Mouse (Mus musculus) kidney, postnatal 14 days (tissue): Measurements from ENCODE around the gene P3h4.
"Not testable (repeated sequence)": the region's sequence is repeated elsewhere in the genome, so short reads cannot be mapped to it uniquely, and the experiment has no call there.

ENCODE experiments used
- DNase-seq: peaks from one replicate; pipeline ENCODE4 v3.0.0; 2022; ENCODE audit warnings: mixed read lengths

The P3h4 gene

GRCm38 (mm10) chr11:100391081-100391883 is 23.4 kb downstream of the P3h4 start:
- peak; percentile 91 for DNase-seq

GRCm38 (mm10) chr11:100389931-100390445 is 24.6 kb downstream of the P3h4 start:
- peak; percentile 83 for DNase-seq

DNA sequence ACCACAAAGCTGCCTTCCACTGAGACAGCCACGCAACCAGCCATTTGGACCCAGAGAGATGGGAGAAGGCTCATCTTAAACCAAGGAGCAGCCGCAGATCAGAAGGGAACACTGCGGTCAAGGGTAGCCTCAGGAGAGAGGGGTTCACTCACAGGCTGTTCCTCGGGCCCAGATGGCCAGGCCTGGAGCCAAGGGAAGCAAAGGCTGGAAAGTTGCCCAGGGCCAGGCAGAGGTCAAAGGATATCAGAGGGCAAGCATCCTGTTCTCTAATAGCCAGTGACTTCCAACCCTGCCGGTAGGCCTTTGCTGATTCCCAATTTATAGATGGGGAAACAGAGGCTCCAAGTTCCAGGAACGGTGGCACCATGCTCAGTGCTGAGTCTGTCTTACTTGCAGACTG is 26.0 kb downstream of the P3h4 start:
- DNase-seq, result peak; percentile 91

DNA sequence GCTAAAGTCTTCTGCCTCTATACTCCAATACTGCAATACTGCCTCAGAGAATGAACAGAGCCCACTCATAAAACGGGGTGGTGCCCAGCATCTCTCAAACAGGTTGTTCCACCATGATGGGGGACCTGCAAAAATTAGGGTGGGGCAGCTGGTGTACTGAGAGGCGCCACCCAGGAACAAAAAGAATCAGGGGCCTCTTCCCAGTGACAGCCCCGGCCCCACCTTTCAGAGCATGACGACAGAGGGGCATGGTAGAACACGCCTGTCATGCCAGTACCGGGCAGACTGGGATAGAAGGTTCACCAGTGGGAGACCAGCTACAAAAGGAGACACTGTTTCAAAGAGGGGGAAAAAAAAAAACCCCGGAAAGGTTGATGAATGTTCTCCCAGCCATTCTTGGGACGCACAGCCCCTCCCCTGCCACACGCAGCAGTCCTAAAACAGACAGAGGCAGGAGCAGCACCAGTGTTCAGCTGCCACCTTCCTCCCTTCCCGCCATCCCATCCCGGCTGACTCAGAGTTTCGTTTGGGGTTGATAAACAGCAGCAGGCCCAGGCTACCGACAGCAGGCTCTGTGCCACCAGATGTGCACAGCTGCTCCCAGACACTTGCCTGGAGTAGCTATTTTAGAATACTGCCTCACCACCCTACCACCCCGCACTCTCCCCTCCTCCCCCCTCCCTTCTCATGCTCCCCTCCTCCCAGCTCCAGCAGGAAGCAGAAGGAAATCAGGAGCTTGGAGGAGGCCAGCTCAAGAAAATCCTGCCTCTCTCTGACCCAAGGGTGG is 26.9 kb downstream of the P3h4 start:
- peak; percentile 82 for DNase-seq

GRCm38 (mm10) chr11:100387111-100387510 is 27.5 kb downstream of the P3h4 start:
- no peak for DNase-seq

GRCm38 (mm10) chr11:100386586-100386985 is 28.1 kb downstream of the P3h4 start:
- DNase-seq, result peak; percentile 83

DNA sequence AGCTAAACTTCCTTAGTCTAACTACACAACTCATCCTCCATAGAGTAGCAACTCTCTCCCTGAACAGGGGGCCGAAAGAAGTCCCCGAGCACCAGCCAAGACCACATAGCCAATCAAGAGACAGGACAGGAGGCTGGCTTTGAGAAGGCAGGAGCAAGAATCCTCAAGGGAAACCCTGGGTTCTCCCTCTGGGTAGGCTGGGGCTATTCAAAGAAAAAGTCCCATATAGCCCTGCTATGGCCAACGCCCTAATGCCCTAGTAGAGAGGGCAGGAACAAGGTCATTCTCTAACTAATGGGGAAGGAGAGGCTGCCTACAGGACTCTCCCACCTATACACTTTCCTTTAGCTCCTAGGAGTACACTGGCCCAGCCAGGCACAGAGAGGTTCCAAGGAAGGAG is 29.6 kb downstream of the P3h4 start:
- no peak for DNase-seq

DNA sequence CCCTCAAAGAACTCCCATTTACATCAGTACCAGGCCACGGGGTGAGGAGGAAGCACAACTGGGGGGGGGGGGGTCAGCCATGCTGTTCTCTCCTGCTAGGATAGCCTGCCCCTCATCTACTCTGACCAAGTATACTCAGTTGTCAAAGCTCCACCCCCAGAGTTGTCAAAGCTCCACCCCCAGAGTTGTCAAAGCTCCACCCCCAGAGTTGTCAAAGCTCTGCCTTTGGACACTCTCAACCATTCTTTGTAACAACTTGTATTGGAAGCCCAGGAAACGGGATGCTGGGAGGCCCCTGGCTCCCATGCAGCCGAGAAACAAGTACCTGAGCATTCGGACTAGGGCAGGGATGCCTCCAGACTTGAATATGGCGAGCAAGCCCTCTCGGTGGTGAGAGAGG is 32.0 kb downstream of the P3h4 start:
- DNase-seq, result no peak

DNA sequence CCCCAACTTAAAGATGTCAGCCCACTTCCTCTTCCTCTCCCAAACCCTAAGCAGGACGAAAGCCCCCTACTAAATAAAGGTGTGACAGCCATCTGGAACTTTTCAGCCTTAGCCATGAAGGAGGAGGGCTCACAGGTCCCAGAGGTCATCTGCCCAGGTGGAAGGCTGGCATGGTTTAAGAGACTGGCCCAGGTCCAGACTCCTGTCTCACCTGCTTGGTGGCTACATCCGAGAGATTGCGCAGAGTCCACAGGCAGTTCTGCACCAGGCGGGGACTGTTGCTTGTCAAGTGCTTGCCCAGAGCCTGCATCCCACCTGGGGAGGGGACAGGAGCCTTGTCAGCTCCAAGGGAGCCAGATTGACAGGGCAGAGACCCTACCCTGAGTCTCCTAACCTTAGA is 35.3 kb downstream of the P3h4 start:
- no peak for DNase-seq

DNA sequence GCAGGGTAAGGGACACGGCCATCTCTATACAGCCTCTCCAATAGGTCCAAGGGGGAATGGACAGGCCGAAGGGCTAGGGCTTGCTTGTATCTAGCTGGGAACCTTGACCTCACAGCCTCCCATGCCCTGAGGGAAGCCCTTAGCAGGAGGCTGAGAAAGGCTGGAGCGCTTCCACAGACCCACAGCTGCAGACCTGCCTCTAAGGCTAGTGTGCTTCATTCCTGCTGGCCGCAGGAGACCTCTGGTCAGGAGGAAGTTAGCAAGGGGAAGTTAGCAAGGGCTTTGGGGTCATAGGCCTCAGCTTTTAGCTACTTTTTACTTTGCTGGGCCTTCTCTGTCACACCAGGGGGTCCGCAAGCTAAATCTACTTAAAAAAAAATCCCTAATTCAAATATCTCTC is 36.2 kb downstream of the P3h4 start:
- no peak for DNase-seq

DNA sequence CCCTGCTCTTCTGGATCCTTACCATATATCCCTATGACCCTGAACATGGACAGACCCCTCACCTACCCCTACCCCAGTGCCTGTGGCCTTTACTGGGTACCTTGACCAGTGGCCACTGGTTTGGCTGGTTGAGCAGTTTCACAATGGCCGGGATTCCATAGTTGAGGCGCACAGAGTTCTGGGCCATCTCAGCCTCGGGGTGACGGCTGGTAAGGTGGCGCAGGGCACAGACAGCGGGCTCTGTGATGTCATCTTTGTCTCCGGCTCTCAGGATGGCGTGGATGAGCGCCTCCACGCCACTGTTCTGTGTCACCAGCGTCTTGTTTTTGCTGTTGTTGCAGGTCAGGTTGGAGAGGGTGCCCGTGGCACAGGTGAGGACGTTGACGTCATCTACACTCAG is 36.6 kb downstream of the P3h4 start:
- DNase-seq, result no peak

DNA sequence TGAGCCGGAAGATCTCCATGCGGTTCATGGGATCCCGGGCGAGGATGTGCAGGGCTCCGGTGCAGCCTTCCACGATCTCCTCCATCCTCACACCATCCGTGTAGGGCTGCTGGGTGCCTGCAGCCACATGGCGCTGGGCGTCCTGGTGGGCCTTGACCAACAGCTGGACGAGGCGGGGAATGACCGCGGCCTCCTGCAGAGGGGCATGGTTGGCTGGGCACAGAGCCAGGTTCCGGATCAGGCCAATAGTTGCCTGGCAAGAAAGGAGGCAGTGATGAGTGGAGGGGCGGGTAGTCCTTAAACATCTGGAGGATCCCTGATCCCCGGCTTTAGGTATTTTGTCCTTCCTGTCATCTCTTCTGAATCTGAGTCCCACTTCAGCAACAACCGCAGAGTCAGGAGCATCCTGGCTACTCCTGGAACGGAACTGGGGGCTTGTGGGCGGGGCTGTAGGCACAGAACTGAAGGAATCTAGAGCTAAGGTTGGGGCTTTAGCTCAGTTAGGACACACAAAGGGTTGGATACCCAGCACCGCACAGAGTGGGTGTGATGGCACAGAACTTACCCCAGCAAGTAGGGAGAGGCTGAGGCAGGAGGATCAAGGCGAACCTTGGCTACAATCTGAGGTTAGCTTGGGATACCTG is 37.8 kb downstream of the P3h4 start:
- no peak for DNase-seq

DNA sequence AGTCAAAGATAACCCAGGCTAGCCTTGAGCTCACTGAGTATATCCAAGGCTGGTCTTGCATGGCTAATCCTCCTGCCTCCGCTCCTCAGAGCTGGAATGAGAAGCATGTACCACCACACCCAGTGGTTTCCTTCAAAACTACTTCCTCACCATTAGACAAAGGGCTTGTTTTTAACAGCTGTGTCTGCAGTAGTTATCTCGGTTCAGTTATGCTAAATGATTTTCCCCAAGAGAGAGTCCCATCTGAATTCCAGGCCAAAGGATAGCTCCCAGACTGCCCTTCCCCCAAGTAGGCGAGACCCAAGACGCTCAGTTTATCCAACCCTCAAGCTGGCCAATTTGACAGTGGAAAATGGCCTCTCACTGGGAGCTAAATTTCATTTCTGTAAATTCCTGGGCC is 38.6 kb downstream of the P3h4 start:
- DNase-seq, result no peak

DNA sequence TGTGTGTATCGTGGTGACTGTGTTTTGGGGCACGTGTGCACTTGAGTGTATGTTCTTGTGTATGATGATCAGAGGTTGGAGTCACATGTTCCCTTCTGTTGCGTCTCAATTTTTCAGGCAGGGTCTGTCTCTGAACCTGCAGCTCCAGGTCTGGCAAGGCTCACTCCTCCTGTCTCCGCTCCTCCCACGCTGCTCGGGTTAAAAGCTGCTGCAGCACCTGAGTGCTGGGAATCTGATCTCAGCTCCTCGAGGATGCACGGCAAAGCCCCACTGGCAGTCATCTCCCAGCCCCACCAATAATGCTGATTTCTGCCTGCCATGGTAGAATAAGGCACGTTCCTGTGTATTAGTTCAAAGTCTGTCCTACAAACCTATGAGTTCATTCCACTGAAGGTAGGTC is 39.5 kb downstream of the P3h4 start:
- no peak for DNase-seq

- DNase-seq, result no peak
These were observed 42.6 kb downstream of the P3h4 start for GRCm38 (mm10) chr11:100371981-100372558.

DNA sequence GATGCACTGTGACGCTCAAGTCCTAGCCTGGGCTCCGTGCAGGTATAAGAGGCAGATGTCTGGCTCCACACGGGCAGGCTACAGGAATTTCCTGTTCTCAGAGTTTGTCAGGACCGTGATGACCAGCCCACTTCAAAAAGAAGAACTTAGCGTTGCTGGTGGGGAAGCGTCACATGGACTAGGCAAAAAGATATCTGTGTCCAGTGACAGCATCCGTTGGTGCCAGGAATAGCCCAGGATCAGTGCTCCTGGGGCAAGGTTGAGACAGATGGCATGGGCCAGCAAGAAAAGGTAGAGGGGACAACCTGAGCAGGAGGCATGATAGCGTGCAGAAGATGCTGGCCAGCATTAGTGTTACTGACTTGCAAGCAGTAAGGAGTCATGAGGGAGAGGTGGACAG is 44.8 kb downstream of the P3h4 start:
- DNase-seq, result no peak

DNA sequence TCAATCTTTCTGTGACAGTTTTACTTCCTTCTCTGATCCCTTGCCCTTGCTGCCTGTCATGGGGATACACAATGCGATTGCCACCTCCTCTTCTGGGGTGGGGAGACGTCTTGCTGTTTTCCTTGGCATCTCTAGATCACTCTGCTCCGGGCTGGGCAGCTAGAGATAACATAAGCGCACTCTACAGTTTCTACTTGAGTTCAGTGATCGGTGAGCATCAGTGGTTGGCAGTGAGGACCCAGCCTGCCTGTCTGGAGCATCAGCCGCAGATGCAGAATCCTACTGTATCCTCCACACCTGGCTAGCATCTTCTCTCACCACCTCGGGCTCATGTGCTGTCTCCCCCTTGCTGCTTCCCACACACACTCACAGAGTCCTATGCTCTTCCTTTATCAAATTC is 45.5 kb downstream of the P3h4 start:
- no peak for DNase-seq

GRCm38 (mm10) chr11:100362979-100363562 is 51.6 kb downstream of the P3h4 start:
- DNase-seq, result peak; percentile 80

- peak; percentile 80 for DNase-seq
These were observed 52.2 kb downstream of the P3h4 start for GRCm38 (mm10) chr11:100362209-100362978.

- DNase-seq, result not testable (repeated sequence)
These were observed 53.6 kb downstream of the P3h4 start for GRCm38 (mm10) chr11:100361059-100361458.

- no peak for DNase-seq
These were observed 54.5 kb downstream of the P3h4 start for GRCm38 (mm10) chr11:100360175-100360574.
